Mouse (Mus musculus): Measurements from ENCODE around the gene Pstpip1.
A peak's percentile ranks its signal among the peaks of the same experiment; 100 is the strongest.

Pstpip1 gene

DNA sequence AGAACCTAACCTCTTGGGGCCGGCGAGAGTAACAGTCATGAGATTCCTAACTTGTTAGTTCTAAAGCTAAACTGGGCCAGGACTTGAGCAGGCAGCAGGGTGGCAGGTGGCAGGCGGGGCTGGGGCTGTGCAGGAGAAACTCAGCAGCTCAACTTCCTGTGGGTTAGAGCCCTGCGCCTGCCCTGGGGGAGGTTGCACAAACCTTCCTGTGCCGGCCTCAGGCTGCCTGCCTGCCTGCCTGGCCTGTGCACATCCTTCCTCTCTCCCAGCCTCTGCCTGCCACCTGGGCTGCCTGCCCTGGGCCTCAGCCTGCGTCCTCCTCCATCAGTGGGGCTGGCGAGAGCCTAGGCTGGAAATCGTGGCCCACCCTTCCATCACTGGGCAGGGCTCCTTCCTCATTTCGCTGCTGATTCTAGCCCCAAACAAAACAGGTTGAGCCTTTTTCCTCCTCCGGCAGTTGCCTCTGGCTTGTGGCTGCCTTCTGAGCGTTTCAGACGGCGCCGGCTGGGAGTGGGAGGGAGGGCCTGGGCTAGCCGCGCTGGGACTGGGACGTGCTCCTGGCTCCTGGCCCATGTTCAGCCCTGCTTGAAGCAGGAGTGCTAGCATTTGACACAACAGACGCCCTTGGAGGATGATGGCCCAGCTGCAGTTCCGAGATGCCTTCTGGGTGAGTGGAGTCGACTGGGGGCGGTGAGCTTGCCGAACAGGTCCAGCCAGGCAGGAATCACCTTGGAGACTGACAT, at the start of gene Pstpip1:
TSS of gene Pstpip1 (plus strand) at position 185 of the 743 bp plus-strand sequence.
- peak; percentile 81 for DNase-seq (ENCODE audit: low read depth, low spot score)

DNA sequence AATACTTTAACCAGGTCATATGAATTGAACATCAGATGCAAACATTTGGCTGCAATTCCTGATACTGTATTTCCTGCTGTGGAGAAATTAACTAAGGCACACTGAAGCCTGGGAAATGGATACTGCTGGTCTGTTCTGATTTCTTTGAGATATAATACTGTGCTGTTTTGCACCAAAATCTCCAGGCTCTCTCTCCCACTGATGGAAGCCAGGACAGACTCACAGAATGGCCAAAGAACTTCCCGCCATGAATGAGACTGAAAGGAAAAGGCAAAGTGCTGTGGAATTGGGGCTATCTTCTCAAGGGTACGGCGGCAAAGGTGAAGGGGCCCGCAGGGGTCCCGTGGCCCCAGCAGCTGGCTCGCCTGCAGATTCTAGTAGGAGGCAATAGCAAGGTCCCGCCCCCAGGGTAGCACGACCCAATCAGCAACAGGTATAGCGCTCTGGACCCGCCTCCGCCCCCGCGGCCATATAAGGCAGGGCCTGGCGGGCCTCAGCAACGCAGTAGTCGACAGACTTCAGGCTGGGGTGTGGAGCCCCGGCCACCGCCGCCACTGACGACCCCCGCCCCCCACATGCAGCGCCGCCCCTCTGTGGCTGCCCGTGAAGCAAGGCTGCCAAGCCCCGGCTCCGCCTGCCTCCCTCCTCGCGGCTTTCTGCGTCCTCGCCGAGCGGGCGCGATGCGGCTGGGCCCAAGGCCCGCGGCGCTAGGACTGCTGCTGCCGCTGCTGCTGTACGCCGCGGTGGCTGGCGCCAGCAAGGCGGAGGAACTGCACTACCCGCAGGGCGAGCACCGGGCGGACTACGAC, 48.2 kb upstream of the Pstpip1 start, which contains the start of gene Rcn2:
TSS of gene Rcn2 (plus strand) at position 474 of the 809 bp plus-strand sequence.
- DNase-seq (ENCODE audit: low read depth, low spot score), result peak; percentile 97

DNA sequence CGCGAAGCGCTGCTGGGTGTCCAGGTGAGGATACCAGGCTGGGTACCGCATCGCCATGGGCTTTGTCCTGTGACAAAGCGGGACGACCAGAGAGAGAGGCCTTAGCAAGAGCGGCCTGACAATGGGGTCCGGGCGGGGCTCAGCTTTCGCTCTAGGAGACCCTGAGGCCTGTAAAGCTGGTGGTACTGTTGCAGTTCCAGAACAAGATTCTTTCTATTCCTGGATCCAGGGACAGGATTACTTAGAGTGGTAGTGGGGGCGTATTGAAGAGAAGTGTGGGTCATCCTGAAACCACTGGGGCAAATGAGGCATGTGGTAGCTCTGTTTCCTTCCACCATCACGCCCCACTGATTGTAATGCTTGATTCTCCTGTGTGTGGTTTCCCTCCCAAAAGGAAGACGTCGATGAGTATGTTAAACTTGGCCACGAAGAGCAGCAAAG, 47.6 kb upstream of the Pstpip1 start:
- DNase-seq (ENCODE audit: low read depth, low spot score), result no peak

DNA sequence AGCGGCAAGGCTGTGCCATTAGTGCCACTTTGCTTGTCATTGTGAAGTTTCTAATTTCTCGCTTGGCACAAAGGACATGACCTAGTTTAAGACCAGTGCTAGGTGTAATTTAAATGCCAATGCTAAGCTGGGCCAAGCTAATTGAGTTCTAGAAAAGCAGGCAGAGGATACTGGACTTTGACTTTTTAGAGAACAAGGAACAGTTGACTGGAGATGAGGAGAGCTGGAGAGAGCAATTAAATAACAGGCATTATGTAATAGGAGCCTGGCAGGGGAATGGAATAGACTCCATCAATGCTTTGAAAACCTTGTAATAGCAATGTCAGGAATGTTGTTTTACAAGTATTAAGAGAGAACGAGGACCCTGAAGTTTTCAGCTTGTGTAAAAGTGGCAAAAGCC, 36.0 kb upstream of the Pstpip1 start:
- no peak for DNase-seq (ENCODE audit: low read depth, low spot score)

DNA sequence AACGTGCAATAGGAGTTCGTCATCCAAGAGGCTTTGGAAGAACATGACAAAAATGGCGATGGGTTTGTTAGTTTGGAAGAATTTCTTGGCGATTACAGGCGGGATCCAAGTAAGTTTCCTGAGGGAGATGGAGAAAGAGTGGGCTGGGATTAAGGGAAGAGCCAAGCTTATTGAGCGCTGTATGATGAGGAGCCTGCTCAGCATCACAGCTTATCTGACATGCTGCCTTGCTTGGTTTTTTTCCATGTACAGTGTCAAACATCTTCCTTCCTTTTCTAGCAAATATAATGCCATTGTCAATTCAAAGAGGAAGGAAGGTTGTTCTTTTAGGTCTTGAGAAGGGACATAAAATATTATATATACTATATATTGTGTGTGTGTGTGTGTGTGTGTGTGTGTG, 33.6 kb upstream of the Pstpip1 start:
- DNase-seq (ENCODE audit: low read depth, low spot score), result no peak

DNA sequence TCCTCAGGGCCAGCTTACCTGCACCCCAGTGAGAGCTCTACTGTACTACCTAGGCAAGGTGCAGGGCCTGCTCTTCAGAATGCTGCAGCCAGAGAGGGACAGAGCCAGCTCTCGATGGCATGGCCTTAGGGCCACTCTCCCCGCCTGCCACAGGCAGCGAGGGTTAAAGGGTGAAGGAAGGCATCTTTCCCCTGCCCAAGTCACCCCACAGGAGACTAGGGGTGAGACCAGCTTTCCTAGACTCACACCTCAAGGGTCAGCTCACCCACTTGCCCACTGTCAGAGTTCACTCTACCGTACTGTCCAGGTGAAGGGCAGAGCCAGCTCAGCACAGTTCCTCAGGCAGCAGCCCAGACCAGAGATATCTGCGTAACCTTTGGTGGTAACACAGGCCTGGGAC, 27.4 kb upstream of the Pstpip1 start:
- DNase-seq (ENCODE audit: low read depth, low spot score), result no peak

DNA sequence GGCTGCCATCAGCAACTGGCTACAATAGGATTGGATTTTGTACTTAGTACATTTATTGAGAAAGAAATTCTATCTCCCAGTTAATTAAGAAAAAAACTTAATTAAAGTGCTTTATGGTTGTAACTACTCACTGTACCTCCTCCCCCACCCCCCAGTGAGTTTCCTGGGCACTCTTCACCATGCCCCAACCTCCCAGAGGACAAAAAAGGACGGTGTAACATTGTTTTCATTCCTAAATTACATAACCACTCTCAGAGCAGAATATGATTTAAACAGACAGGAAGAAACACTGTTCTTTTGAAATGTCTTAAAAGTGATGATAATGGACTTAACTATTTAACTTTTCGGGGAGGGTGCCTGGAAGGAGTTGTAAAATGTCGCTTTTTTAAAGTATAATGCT, 24.8 kb upstream of the Pstpip1 start:
- no peak for DNase-seq (ENCODE audit: low read depth, low spot score)

DNA sequence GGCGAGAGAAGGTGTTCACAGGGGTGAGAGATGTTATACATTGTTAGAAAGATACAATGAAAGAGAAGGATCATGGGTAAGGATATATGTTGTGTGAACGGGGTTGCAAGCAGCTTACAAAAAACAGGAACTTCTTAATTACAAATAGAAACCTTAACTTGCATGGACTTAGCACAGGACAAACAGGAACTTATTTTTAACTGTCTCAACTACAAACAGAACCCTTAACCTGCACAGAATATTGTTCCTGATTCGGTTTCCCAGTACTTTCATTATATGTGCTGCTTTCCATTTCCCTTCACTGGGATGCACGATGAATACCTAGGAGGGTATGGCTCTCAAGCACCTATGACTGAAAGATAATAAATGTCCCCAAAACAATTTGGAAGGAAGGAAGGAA, 21.8 kb upstream of the Pstpip1 start:
- no peak for DNase-seq (ENCODE audit: low read depth, low spot score)

DNA sequence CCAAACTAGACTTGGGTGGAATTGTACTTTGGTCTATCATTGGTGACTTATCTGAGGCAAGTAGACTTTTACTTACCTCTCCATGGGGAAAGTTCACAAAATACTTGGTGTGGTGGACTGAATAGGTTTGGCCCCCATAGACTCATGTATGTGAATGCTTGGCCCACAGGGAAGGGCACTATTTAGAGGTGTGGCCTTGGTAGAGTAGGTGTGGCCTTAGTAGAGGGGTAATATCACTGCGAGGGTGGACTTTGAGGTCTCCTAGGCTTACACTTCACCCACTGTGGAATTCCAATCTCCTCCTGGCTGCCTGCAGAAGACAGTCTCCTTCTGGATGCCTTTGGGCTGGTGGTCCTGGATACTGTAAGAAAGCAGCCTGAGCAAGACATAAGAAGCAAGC, 21.1 kb upstream of the Pstpip1 start:
- no peak for DNase-seq (ENCODE audit: low read depth, low spot score)

DNA sequence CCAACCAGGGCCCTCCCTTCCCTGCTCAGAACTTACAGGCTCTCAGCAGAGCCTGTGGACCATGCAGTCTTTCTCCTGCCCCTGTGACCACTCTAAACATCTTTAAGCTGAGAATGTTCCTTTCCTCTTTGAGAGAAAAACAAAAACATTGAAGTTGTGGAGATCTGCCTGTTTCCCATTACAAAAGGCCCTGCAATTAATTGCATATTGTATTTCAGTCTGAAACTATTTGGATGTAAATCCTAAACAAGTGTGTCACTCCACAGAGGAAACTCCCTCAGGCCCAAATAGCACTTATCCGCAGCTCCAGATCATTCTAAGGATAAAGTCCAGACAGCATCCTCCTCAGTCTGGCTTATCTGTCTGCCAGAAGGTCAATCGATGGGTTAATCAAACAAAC, 16.9 kb upstream of the Pstpip1 start:
- peak; percentile 72 for DNase-seq (ENCODE audit: low read depth, low spot score)

DNA sequence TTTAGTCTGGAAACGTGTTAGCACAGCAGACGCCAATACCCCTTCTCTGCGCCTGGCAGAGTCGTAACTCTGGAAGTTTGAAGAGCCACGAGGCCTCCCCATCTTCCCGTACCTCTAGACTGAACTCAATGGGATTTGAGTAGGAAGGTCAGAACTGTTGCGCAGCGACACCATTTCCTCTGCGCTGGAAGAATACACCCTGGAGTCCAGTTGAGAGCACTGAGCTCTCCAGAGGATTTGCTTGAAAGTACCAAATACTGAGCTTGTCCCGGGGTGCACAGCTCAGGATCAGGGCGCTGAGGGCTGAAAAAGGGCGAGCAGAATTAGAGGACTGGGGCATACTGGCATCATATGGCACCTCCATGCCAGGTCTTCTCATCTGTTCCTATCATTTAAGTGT, 14.9 kb upstream of the Pstpip1 start:
- DNase-seq (ENCODE audit: low read depth, low spot score), result peak; percentile 83

DNA sequence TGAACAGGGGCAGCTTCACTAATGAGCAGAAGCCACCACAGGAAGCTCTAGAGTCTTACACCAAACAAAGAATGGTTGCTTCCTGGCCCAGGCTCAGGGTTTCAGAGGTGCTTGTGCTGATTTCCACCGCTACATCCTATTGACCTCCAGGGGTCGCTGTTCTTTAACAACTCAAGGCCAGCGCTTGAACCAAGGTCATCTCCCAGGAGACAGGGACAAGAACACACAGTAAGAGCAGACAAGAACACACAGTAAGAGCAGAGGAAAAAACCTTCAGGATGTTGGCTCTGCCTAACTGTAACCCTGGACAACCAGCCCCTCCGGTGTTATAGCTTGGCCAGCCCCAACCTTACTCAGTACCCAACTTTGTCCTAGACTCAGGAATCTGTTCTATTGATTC, 14.5 kb upstream of the Pstpip1 start:
- DNase-seq (ENCODE audit: low read depth, low spot score), result peak; percentile 98

DNA sequence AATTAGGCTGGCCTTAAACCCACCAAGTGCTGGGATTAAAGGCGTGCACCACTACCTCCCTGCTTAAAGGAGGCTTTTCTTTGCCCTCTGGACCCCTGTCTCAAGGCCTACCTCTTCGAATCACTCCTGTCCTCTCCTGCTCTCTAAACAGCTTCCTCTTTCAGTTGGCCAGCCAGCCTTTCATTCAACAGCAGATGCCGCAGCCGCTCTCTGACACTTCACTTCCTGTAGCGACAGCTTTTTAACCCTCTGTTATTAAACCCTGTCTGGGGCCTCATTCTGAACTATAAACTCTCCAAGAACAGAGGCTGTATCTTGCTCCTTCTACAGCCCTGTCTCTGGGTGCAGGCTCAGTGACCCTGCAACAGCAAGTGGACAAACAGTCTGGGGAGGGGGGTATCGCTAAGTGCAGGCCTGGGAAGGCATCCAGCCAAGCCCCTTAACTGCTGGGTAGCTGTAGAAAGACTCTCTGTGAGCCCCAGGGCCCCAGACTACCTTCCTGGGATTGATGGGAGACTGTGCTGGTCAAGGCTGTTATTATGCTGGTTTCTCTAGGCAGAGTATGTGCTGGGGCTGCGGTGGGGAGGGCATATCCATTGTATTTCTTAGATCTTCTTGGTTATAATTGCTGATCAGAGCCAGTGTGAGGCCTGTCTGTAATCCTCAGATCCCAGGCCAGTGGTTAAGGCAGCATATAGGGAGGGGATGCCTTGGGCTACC, 13.7 kb upstream of the Pstpip1 start:
- no peak for DNase-seq (ENCODE audit: low read depth, low spot score)

DNA sequence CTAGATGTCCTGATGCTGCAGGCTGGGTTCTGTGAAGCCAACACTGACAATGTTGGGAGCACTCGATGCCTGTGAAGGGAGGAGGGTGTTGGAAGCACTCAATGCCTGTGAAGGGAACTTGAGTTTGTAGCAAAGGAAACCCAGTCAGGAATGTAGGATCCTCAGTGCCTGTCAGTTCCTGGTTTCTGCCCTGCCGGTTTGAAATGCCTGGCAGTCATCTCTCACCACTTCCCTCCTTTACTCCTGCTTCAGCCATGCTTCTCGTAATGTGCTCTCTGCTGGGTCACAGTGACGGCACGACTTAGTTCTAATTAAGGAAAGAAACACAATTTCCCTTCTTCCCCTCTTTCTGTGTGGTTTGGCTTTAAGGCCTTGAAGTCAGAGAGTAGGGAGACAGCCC, 10.2 kb upstream of the Pstpip1 start:
- DNase-seq (ENCODE audit: low read depth, low spot score), result no peak

DNA sequence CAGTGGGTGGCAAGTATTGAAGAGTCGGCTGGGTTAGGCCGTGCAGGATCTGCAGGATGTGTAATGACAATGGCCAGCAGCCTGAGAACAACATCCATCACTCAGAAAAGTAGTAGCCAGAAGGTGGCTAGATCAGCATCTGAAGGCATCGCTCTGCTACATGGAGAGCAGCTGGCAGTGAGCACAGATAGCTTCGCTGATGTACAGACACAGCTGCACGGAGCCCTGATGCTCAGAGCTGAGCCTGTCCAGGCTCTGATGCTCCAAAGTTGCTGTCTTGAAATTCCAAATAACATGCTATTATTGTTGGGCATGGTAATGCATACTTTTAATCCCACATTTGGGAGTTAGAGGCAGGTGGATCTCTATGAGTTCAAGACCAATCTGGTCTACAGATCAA, 3.2 kb upstream of the Pstpip1 start:
- no peak for DNase-seq (ENCODE audit: low read depth, low spot score)

DNA sequence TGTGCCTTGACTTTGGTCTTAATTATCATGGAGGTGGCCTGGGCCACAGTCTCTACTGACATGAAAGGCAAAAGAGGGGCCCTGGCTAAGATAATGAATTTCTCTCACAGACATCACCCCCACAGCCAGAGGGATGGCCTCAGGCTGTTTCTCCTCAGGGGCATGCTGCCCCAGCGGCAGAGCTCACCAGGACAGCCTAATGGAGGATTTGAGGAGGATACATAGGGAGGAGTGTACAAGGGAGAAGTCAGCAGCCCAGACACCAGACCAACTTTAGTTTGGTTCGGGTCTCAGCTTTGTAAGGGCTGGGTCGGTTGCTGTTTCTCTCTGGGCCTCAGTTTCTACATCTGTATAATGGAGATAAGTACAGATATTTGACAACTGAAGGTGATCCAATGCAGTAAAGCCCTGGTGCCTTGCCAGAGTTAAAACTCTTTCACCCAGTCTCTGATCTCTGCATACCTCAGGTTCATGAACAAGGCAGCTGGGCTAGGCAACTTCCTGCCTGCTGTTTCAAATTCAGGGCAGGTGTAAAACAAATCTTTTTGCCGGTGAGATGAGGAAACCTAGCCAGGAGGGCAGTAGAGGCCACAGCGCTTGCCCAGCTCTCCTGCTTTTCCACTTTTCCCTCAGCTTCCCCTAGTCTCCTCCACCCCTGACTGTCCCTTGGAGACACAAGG, 924 bp downstream of the Pstpip1 start:
- DNase-seq (ENCODE audit: low read depth, low spot score), result no peak

DNA sequence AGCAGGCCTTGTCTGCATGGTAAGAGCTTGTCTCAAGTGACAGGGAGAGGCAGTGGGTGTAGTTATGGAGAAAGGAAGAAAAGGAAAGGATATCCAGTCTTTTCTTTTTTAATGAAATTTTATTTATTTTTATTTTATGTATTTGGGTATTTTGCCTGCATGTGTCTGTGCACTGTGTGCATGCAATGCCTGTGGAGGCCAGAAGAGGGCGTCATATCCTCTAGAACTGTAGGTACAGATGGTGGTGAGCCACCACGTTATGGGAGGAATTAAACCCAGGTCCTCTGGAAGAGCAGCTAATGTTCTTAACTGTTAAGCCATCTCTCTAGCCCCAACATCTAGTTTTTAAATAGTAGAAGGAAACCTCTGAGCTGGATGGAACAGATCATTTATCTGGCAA, 2.3 kb downstream of the Pstpip1 start:
- peak; percentile 60 for DNase-seq (ENCODE audit: low read depth, low spot score)

DNA sequence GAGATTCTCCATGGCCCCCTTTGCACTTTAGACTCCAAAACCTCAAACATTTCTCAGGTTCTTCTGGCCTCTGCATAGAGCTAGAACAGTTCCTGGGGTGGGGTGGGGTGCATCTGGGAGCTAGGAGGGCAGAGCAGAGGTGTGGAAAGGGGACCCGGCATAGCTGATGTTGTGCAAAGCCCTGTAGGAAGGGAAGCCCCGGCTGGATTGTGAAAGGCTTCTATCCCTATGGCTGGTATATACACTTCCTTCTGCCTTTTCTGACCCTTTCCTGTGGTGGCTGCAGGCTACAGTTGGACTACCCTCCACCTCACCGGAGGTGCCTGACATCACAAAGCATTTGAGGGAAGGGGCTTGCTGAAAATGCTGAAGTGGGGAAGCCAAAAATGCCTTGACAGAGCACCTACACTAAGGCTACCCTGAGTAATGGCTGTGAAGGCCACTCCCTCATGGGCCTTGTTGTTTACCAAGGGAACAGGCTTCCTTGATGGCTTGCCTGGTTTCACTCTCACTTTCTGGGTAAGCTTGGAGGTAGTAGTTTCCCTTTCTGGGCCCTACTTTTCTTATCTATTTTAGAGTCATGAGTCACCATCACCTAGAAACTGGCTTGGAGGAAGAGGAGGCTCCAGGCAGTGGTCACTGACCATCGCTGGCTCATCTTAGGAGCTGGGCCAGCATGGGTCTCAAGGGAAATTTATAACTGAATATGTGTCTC, 8.0 kb downstream of the Pstpip1 start:
- DNase-seq (ENCODE audit: low read depth, low spot score), result no peak

DNA sequence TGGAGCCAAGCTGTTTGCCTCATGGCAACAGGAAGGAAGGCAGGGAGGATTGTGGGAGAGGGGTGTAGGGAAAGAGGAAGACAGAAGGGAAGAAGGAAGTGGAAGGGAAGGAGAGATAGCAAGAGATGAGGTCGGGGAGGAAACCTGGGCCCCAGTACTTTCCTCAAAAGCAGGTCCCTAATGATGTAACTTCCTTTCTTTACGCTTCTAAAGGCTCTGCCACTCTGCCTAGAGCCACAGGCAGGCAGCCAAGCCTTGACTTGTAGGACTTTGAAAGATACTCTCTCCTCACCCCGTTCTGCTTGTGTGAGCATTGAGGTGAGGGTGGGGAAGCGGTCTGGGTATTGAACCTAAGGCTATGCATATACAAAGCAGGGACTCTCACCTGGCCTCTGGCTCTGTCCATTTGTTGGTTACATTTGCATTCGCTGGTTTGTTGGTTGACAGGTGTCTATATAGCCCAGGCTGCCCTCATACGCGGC, 10.3 kb downstream of the Pstpip1 start:
- no peak for DNase-seq (ENCODE audit: low read depth, low spot score)

DNA sequence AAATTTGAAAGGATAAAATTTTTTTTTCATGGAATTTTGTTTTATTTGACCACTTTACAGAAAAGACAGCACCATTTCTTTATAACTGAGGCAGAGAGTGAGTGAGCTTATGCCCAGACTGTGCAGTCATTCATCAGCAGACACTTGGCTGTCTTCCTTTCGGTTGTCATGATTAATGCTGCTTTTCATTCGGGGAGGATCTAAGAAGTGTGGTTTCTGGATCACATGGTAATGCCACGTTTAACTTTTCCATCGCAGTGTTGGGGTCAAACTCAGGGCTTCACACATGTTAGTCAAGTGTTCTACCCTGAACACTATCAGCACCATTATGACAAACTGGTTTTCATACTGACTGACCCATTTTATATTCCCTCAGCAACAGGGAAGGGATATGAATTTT, 11.3 kb downstream of the Pstpip1 start:
- DNase-seq (ENCODE audit: low read depth, low spot score), result no peak

DNA sequence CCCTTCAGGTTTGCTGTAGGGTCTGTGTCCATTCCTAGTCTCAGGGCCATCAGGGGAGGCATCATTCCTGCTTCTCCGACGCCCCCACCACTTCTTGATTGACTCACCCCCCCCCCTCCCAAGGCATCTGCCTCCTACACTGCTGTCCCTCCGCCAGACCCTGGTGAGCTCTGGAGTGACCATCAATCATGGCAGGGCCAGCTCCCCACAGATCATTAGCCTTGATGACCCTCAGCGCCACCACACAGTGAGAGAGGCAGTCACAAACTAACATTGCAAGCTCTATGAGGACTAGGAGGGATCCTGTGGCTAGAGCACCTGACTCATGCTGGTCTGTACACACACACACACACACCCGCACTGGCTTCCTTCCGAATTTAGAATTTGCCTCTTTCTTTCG, 15.2 kb downstream of the Pstpip1 start:
- DNase-seq (ENCODE audit: low read depth, low spot score), result no peak
